ENCODE assay signal across 28 mouse cellular contexts in genomic region chr1:30755453-30756224, GRCm38 (mm10).
A peak's percentile ranks its signal among the peaks of the same experiment; 100 is the strongest.
DNase-seq lines count a peak whose midpoint lies in the region; ATAC-seq and TF ChIP-seq lines count a peak whose summit lies in the region.
"Had no signal": no experiment of that assay in that cellular context is flagged by ENCODE, and none has a peak within 500 bp of the region (broad histone marks: within the 10 kb centered on the region; RNA-seq: fewer than 3 reads in every experiment).

No protein-coding gene starts in this region.

- peak overlapping the region; percentile 29; the same call in 1 of the 2 replicates for H3K27ac ChIP-seq in forebrain, postnatal 0 days (ENCODE audit: low read depth, low read length)
- no peak overlapping the region; the same call in 1 of the 2 replicates for H3K27ac ChIP-seq in forebrain, embryonic 16.5 days (ENCODE audit: low read length)
- peak overlapping the region; percentile 63 for H3K27ac ChIP-seq in layer of hippocampus, adult 2 months
- H3K27ac ChIP-seq: heart, embryonic 15.5 days; hindbrain, embryonic 10.5 days; hindbrain, embryonic 13.5 days; intestine, embryonic 15.5 days had no signal

- 17% methylated on average over 3 of the region's 3 CpGs for WGBS in forebrain, postnatal 0 days
- 20% methylated on average over 3 of the region's 3 CpGs for WGBS in forebrain, embryonic 16.5 days

- TF ChIP-seq POLR2A in brain, embryonic 14.5 days (IDR thresholded peaks at IDR 0.05; ENCODE audit: borderline replicate concordance, extremely low read depth, insufficient read depth, insufficient read length, poor library complexity, severe bottlenecking) = no peak

- peak; percentile 37; the same call in 1 of the 2 replicates for ATAC-seq in forebrain, postnatal 0 days
- ATAC-seq in forebrain, embryonic 16.5 days = no peak
- ATAC-seq: forebrain, embryonic 14.5 days; hindbrain, embryonic 16.5 days; intestine, embryonic 15.5 days; Patski had no signal

- H3K4me2 ChIP-seq in forebrain, postnatal 0 days (ENCODE audit: low read depth) = no peak overlapping the region
- no peak overlapping the region for H3K4me2 ChIP-seq in forebrain, embryonic 16.5 days (ENCODE audit: low read length)
- H3K4me2 ChIP-seq: heart, embryonic 12.5 days; heart, embryonic 15.5 days; hindbrain, embryonic 13.5 days; intestine, embryonic 15.5 days had no signal

- no peak overlapping the region for H3K9ac ChIP-seq in forebrain, postnatal 0 days
- no peak overlapping the region for H3K9ac ChIP-seq in forebrain, embryonic 16.5 days (replicated peaks; ENCODE audit: low read depth, low read length)
- H3K9ac ChIP-seq: heart, embryonic 12.5 days; heart, embryonic 15.5 days; hindbrain, embryonic 13.5 days; intestine, embryonic 15.5 days had no signal

- H3K9me3 ChIP-seq in forebrain, postnatal 0 days (ENCODE audit: low read length) = no peaks in the 10 kb centered on the region
- H3K9me3 ChIP-seq in forebrain, embryonic 16.5 days (ENCODE audit: control insufficient read depth, low read length) = no peaks in the 10 kb centered on the region
- H3K9me3 ChIP-seq: G1E; heart, embryonic 12.5 days; heart, embryonic 15.5 days; hindbrain, embryonic 10.5 days; hindbrain, embryonic 13.5 days; intestine, embryonic 15.5 days had no signal

- TF ChIP-seq CTCF in forebrain, postnatal 0 days (IDR thresholded peaks at IDR 0.05; ENCODE audit: low read depth) = no peak
- no peak for TF ChIP-seq CTCF in layer of hippocampus, adult 2 months (conservative IDR thresholded peaks at IDR 0.05)
- no peak for TF ChIP-seq CTCF in brain, embryonic 14.5 days (IDR thresholded peaks at IDR 0.05; ENCODE audit: borderline replicate concordance, extremely low read depth, insufficient read depth, insufficient read length)

- H3K4me1 ChIP-seq in forebrain, postnatal 0 days (ENCODE audit: insufficient read depth) = no peaks in the 10 kb centered on the region
- H3K4me1 ChIP-seq in forebrain, embryonic 16.5 days (replicated peaks; ENCODE audit: control insufficient read depth, insufficient read depth, low read length) = no peaks in the 10 kb centered on the region; the same call in 1 of the 2 replicates
- H3K4me1 ChIP-seq: heart, embryonic 12.5 days; heart, embryonic 15.5 days; hindbrain, embryonic 10.5 days; intestine, embryonic 15.5 days had no signal

- peak; percentile 46 for DNase-seq in forebrain, postnatal 0 days
- DNase-seq in layer of hippocampus, adult 2 months (ENCODE audit: low spot score in 2 of 2) = no peak
- no peak for DNase-seq in layer of hippocampus, adult 11-12 months (ENCODE audit: low spot score)
- DNase-seq in retina, postnatal 1 day = peak; percentile 40
- DNase-seq in retina, embryonic 14.5 days (ENCODE audit: low spot score) = no peak
- DNase-seq in brain, embryonic 14.5 days (ENCODE audit: low read depth) = peak; percentile 53
- DNase-seq in spleen, postnatal 4 days (ENCODE audit: low spot score in 2 of 2) = no peak
- DNase-seq: adrenal gland, adult 2 months; adrenal gland, postnatal 14 days; B cell, adult 2 months; cerebellum, adult 18-20 months; cerebellum, adult 9-10 months; cerebellum, postnatal 14 days; gastrocnemius, postnatal 25 days; heart, adult 18-20 months; heart, postnatal 10 days; heart, postnatal 36 days had no signal

- H3K4me3 ChIP-seq in forebrain, postnatal 0 days (ENCODE audit: low read depth, low read length) = no peak overlapping the region
- no peak overlapping the region for H3K4me3 ChIP-seq in forebrain, embryonic 16.5 days (replicated peaks; ENCODE audit: low read length)
- H3K4me3 ChIP-seq in layer of hippocampus, adult 2 months = no peak overlapping the region
- H3K4me3 ChIP-seq: heart, embryonic 12.5 days; heart, embryonic 15.5 days; hindbrain, embryonic 10.5 days; hindbrain, embryonic 13.5 days; intestine, embryonic 15.5 days had no signal

- H3K36me3 ChIP-seq in forebrain, postnatal 0 days (ENCODE audit: insufficient read depth) = no peaks in the 10 kb centered on the region
- no peaks in the 10 kb centered on the region for H3K36me3 ChIP-seq in forebrain, embryonic 16.5 days (ENCODE audit: control insufficient read depth, insufficient read depth)
- H3K36me3 ChIP-seq: G1E; heart, embryonic 12.5 days; heart, embryonic 15.5 days; hindbrain, embryonic 10.5 days; hindbrain, embryonic 13.5 days; intestine, embryonic 15.5 days had no signal

- H3K27me3 ChIP-seq in forebrain, postnatal 0 days (ENCODE audit: insufficient read depth, low read length) = no peaks in the 10 kb centered on the region
- no peaks in the 10 kb centered on the region for H3K27me3 ChIP-seq in forebrain, embryonic 16.5 days (replicated peaks; ENCODE audit: control insufficient read depth, insufficient read depth, low read length)
- H3K27me3 ChIP-seq: CH12.LX; heart, embryonic 12.5 days; heart, embryonic 15.5 days; hindbrain, embryonic 13.5 days; intestine, embryonic 15.5 days had no signal

Comparison
In these comparisons a context has a peak if more than half of its experiments do, and no peak if none do; other contexts are left out.
1. DNase-seq: peak in forebrain, postnatal 0 days (single experiment), retina, postnatal 1 day (single experiment) and brain, embryonic 14.5 days (single experiment); none in layer of hippocampus, adult 2 months (0 of 2), layer of hippocampus, adult 11-12 months (single experiment), retina, embryonic 14.5 days (single experiment) and spleen, postnatal 4 days (0 of 2).